Mouse (Mus musculus) left cerebral cortex, postnatal 36 days (tissue): Measurements from ENCODE around the gene Gm45717. TPM values are rescaled to one million over a fixed set of nuclear protein-coding genes. Genes with fewer than 3 reads are reported as not detected.
"Not testable (repeated sequence)": the region's sequence is repeated elsewhere in the genome, so short reads cannot be mapped to it uniquely, and the experiment has no call there.

Experiments used
- DNase-seq, 2 experiments: peaks; one replicate each; pipeline ENCODE4 v3.0.0; 2021 to 2022; ENCODE audit warnings: low spot score in 2 of 2, mixed read lengths in 1 of 2
- intact Hi-C: fragments of 180-260 bp; cut with DNase I; formaldehyde crosslinking; loops from one replicate; pipeline ENCODE4 v1.15.1; 2025
- total RNA-seq, 2 experiments: library from RNA; stranded (reverse); gene quantifications; 2 replicates each; pipeline ENCODE4 v1.2.3; 2021

Gm45717 gene
- total RNA-seq, 2 experiments from 2014 or later, result not detected

GRCm38 (mm10) chr7:140971479-140972171 is 15.9 kb upstream of the Gm45717 start:
- intact Hi-C loops, result no loop called here
- DNase-seq, result no peak

GRCm38 (mm10) chr7:140970931-140971330 is 15.2 kb upstream of the Gm45717 start:
- no peak for DNase-seq
- intact Hi-C loops, result no loop called here

- DNase-seq, intact Hi-C loops: not testable (repeated sequence)
Observed at GRCm38 (mm10) chr7:140968710-140969109, 13.0 kb upstream of the Gm45717 start.

GRCm38 (mm10) chr7:140967862-140968591 is 12.3 kb upstream of the Gm45717 start:
- intact Hi-C loops, result no loop called here
- DNase-seq, result no peak

GRCm38 (mm10) chr7:140966921-140967320 is 11.2 kb upstream of the Gm45717 start, which contains the start of gene Ifitm1:
TSS of gene Ifitm1 (plus strand) at chr7:140967221.
- intact Hi-C loops, result no loop called here
- DNase-seq, result no peak

- intact Hi-C loops, result loop anchor here (5.0 kb wide), 1 partner anchor 45 kb away; no protein-coding TSS in a partner anchor
- DNase-seq, result no peak
Observed at GRCm38 (mm10) chr7:140962733-140963132, 7.0 kb upstream of the Gm45717 start.

GRCm38 (mm10) chr7:140961416-140961815 is 5.7 kb upstream of the Gm45717 start:
- intact Hi-C loops, result loop anchor here (5.0 kb wide), 1 partner anchor 46 kb away; no protein-coding TSS in a partner anchor
- DNase-seq, result no peak

GRCm38 (mm10) chr7:140960026-140960425 is 4.3 kb upstream of the Gm45717 start:
- DNase-seq, result no peak
- intact Hi-C loops, result loop anchor here (5.0 kb wide), 1 partner anchor 47 kb away; no protein-coding TSS in a partner anchor

- DNase-seq, result no peak
- intact Hi-C loops, result loop anchor here (1.0 kb wide), 1 partner anchor 89 kb away; no protein-coding TSS in a partner anchor
Observed at GRCm38 (mm10) chr7:140959181-140959901, 3.6 kb upstream of the Gm45717 start.

GRCm38 (mm10) chr7:140956556-140956869 is 776 bp upstream of the Gm45717 start:
- no peak for DNase-seq
- intact Hi-C loops, result no loop called here

- intact Hi-C loops, result no loop called here
- DNase-seq, result no peak
Observed at GRCm38 (mm10) chr7:140955342-140955741, 395 bp downstream of the Gm45717 start.

- no peak for DNase-seq
- intact Hi-C loops, result no loop called here
Observed at GRCm38 (mm10) chr7:140954733-140955071, 1.0 kb downstream of the Gm45717 start.

- no peak for DNase-seq
- intact Hi-C loops, result no loop called here
Observed at GRCm38 (mm10) chr7:140953800-140954732, 1.7 kb downstream of the Gm45717 start.

- intact Hi-C loops, result no loop called here
- DNase-seq, result no peak
Observed at GRCm38 (mm10) chr7:140953133-140953532, 2.6 kb downstream of the Gm45717 start.

- no peak for DNase-seq
- intact Hi-C loops, result no loop called here
Observed at GRCm38 (mm10) chr7:140952441-140952840, 3.3 kb downstream of the Gm45717 start.

GRCm38 (mm10) chr7:140951765-140952164 is 4.0 kb downstream of the Gm45717 start:
- intact Hi-C loops, result no loop called here
- DNase-seq, result no peak

- intact Hi-C loops, result no loop called here
- DNase-seq, result no peak
Observed at GRCm38 (mm10) chr7:140951051-140951450, 4.7 kb downstream of the Gm45717 start.

GRCm38 (mm10) chr7:140949824-140950530 is 5.8 kb downstream of the Gm45717 start, which contains the start of gene Ifitm5:
TSS of gene Ifitm5 (minus strand) at chr7:140950291.
- no peak for DNase-seq
- intact Hi-C loops, result no loop called here

- DNase-seq, result no peak
- intact Hi-C loops, result no loop called here
Observed at GRCm38 (mm10) chr7:140949255-140949654, 6.5 kb downstream of the Gm45717 start.
